Comparison of ENCODE assay signal across 8 mouse cellular contexts in genomic region chr13:46735808-46736478, GRCm38 (mm10). TPM values are rescaled to one million over a fixed set of nuclear protein-coding genes. Genes with fewer than 3 reads are reported as not detected.
A peak's percentile ranks its signal among the peaks of the same experiment; 100 is the strongest.
DNase-seq lines count a peak whose midpoint lies in the region; ATAC-seq and TF ChIP-seq lines count a peak whose summit lies in the region.

No protein-coding gene starts in this region.

- intact Hi-C loops in heart, adult 2 months (cut with DNase I) = no loop called here

- CTCF ChIA-PET in Patski (lab: Charles Lee) = no interaction called here

- no peaks in the 10 kb centered on the region for H3K9me3 ChIP-seq in embryonic facial prominence, embryonic 10.5 days
- H3K9me3 ChIP-seq in liver, embryonic 15.5 days (replicated peaks) = no peaks in the 10 kb centered on the region
- no peaks in the 10 kb centered on the region for H3K9me3 ChIP-seq in stomach, postnatal 0 days (ENCODE audit: control insufficient read depth, low read length)

- no peaks in the 10 kb centered on the region for H3K27me3 ChIP-seq in Patski
- H3K27me3 ChIP-seq in embryonic facial prominence, embryonic 10.5 days (replicated peaks; ENCODE audit: low read depth, poor library complexity, severe bottlenecking) = 0 out of 2 replicates have a peak, but pooled peaks cover 8% of the 10 kb centered on the region
- no peaks in the 10 kb centered on the region for H3K27me3 ChIP-seq in heart, adult 2 months (ENCODE audit: control insufficient read depth, insufficient read depth, low read length)
- no peaks in the 10 kb centered on the region for H3K27me3 ChIP-seq in liver, embryonic 15.5 days
- no peaks in the 10 kb centered on the region for H3K27me3 ChIP-seq in stomach, postnatal 0 days (ENCODE audit: control insufficient read depth, insufficient read depth, low read length)

- peak overlapping the region; percentile 37 for H3K27ac ChIP-seq in embryonic facial prominence, embryonic 10.5 days (replicated peaks)
- H3K27ac ChIP-seq in heart, adult 2 months = peak overlapping the region; percentile 58
- H3K27ac ChIP-seq in liver, embryonic 15.5 days (replicated peaks) = peak overlapping the region; percentile 77
- H3K27ac ChIP-seq in stomach, postnatal 0 days (replicated peaks) = peak overlapping the region; percentile 66

- in situ Hi-C loops in Patski (cut with MboI; ENCODE audit: low pct_unique_long_range_greater_than_20kb) = no loop called here

- DNase-seq in 3T3-L1 (ENCODE audit: low read depth, low spot score) = peak; percentile 50
- DNase-seq in Patski (ENCODE audit: low read depth, low spot score) = no peak
- DNase-seq in embryonic facial prominence, embryonic 10.5 days (ENCODE audit: low spot score) = peak; percentile 61
- DNase-seq in heart, adult 2 months = peak; percentile 71 to 79
- DNase-seq in kidney, adult 11 months = peak; percentile 60
- DNase-seq in natural killer cell, adult 2 months (ENCODE audit: low spot score in 2 of 2) = peak; percentile 86 to 88
- peak; percentile 63 for DNase-seq in stomach, postnatal 0 days (ENCODE audit: low spot score)

- POLR2A ChIA-PET in Patski (lab: Charles Lee) = interaction anchor here (0.8 to 1.2 kb wide), 3 partner anchors 8 to 15 kb away, joined by 3 to 4 read pairs (median 4); partner anchors contain the start of gene Nup153

- WGBS in embryonic facial prominence, embryonic 10.5 days = under 1% methylated on average over 20 of the region's 20 CpGs
- under 1% methylated on average over 20 of the region's 20 CpGs for WGBS in heart, adult 2 months
- under 1% methylated on average over 20 of the region's 20 CpGs for WGBS in liver, embryonic 15.5 days (ENCODE audit: insufficient replicate concordance)
- WGBS in stomach, postnatal 0 days = under 1% methylated on average over 20 of the region's 20 CpGs

- no peak for TF ChIP-seq EP300 in heart, adult 2 months (IDR thresholded peaks at IDR 0.05; ENCODE audit: insufficient read depth, low read depth, low read length)
- TF ChIP-seq EP300 in stomach, postnatal 0 days (optimal IDR thresholded peaks at IDR 0.05) = no peak

- peak; percentile 21 for ATAC-seq in Patski
- ATAC-seq in liver, embryonic 15.5 days (ENCODE audit: insufficient read depth) = peak; percentile 69
- ATAC-seq in stomach, postnatal 0 days (ENCODE audit: low FRiP score, low TSS enrichment) = peak; percentile 71

- H3K4me1 ChIP-seq in embryonic facial prominence, embryonic 10.5 days = peaks cover 16% of the 10 kb centered on the region
- H3K4me1 ChIP-seq in heart, adult 2 months (ENCODE audit: control insufficient read depth, insufficient read depth, low read length) = peaks cover 4% of the 10 kb centered on the region; the same call in 1 of the 2 replicates
- peaks cover 20% of the 10 kb centered on the region for H3K4me1 ChIP-seq in liver, embryonic 15.5 days (replicated peaks)
- no peaks in the 10 kb centered on the region for H3K4me1 ChIP-seq in stomach, postnatal 0 days (replicated peaks; ENCODE audit: control insufficient read depth, insufficient read depth)

- H3K4me2 ChIP-seq in liver, embryonic 15.5 days = peak overlapping the region; percentile 93
- H3K4me2 ChIP-seq in stomach, postnatal 0 days (replicated peaks; ENCODE audit: low read depth) = peak overlapping the region; percentile 88

- H3K4me3 ChIP-seq in embryonic facial prominence, embryonic 10.5 days = peak overlapping the region; percentile 64
- H3K4me3 ChIP-seq in heart, adult 2 months = peak overlapping the region; percentile 66
- peak overlapping the region; percentile 65 for H3K4me3 ChIP-seq in liver, embryonic 15.5 days (replicated peaks)
- peak overlapping the region; percentile 52 for H3K4me3 ChIP-seq in stomach, postnatal 0 days (ENCODE audit: low read depth, low read length)

- TF ChIP-seq CTCF in Patski (IDR thresholded peaks at IDR 0.05) = no peak
- peak; percentile 42; the same call in 1 of the 2 replicates for TF ChIP-seq CTCF in heart, adult 2 months (IDR thresholded peaks at IDR 0.05)
- peak; percentile 44 for TF ChIP-seq CTCF in stomach, postnatal 0 days (IDR thresholded peaks at IDR 0.05; ENCODE audit: low read depth)

- H3K36me3 ChIP-seq in embryonic facial prominence, embryonic 10.5 days (replicated peaks) = no peaks in the 10 kb centered on the region
- H3K36me3 ChIP-seq in heart, adult 2 months (ENCODE audit: control insufficient read depth, insufficient read depth, low read length) = no peaks in the 10 kb centered on the region; the same call in 1 of the 2 replicates
- H3K36me3 ChIP-seq in liver, embryonic 15.5 days (replicated peaks) = no peaks in the 10 kb centered on the region
- no peaks in the 10 kb centered on the region for H3K36me3 ChIP-seq in stomach, postnatal 0 days (ENCODE audit: control insufficient read depth, insufficient read depth, low read length)

- peak overlapping the region; percentile 70 for H3K9ac ChIP-seq in heart, adult 2 months (ENCODE audit: low read depth, low read length)
- peak overlapping the region; percentile 64 for H3K9ac ChIP-seq in liver, embryonic 15.5 days
- peak overlapping the region; percentile 43 for H3K9ac ChIP-seq in stomach, postnatal 0 days (ENCODE audit: low read length)

- H3K79me2 ChIP-seq in heart, adult 2 months (replicated peaks; ENCODE audit: control insufficient read depth, insufficient read depth, low read length) = no peaks in the 10 kb centered on the region

- peak; percentile 48 for TF ChIP-seq POLR2A in heart, adult 2 months (IDR thresholded peaks at IDR 0.05; ENCODE audit: insufficient read depth, low read depth, low read length)

RNA-seq across cellular contexts. Expression of gene Nup153, which starts 8.2 kb away (rescaled TPM):
- polyA plus RNA-seq in Patski (2021) = 48.9 TPM
- polyA plus RNA-seq in embryonic facial prominence, embryonic 10.5 days (2016; fragmentation: Nextera tagmentation; extraction: Ambion mirVana) = 34.3 and 36.9 TPM in 2 replicates
- 10 to 100 TPM; 35.5 to 37.7 TPM for total RNA-seq in heart, adult 2 months (2021)
- 24.5 and 42.8 TPM in 2 replicates for polyA plus RNA-seq in heart, adult 2 months (2012; rRNA removed)
- 16.5 and 17.2 TPM in 2 replicates for polyA plus RNA-seq in liver, embryonic 15.5 days (2015; fragmentation: Nextera tagmentation; extraction: Ambion mirVana)
- 7.0 and 7.6 TPM in 2 replicates for polyA plus RNA-seq in stomach, postnatal 0 days (2015; fragmentation: Nextera tagmentation; extraction: Ambion mirVana)

Comparison
In these comparisons a context has a peak if more than half of its experiments do, and no peak if none do; other contexts are left out.
1. ATAC-seq: peak in every context shown above with its lines; median percentile 71 in stomach, postnatal 0 days; 69 in liver, embryonic 15.5 days; 21 in Patski.